Mouse (Mus musculus) forebrain, postnatal 0 days (tissue): ENCODE data around the gene Engase. TPM values are rescaled to one million over a fixed set of nuclear protein-coding genes. Genes with fewer than 3 reads are reported as not detected.

ENCODE experiments used
- ATAC-seq: fragments of 200-750 bp; cut with Nextera tagmentation; 2 replicates; pipeline ENCODE4 v1.8.0; 2017; ENCODE audit warnings: mild to moderate bottlenecking, moderate library complexity
- DNase-seq: peaks from one replicate; pipeline ENCODE4 v3.0.0-alpha.2; 2015
- H3K27ac ChIP-seq: fragments of 300-500 bp; sonication (generic); 2 replicates; pipeline ENCODE4 v1.5.1; 2014; ENCODE audit warnings: low read depth, mild to moderate bottlenecking, antibody characterized with exemption, low read length, moderate library complexity, mixed read lengths
- H3K27me3 ChIP-seq: fragments of 300-500 bp; sonication (generic); 2 replicates; pipeline ENCODE4 v1.6.1; 2014; ENCODE audit warnings: mild to moderate bottlenecking, low read length, mixed read lengths; ENCODE audit not compliant: insufficient read depth
- H3K36me3 ChIP-seq: fragments of 300-500 bp; sonication (generic); 2 replicates; pipeline ENCODE4 v1.6.1; 2014; ENCODE audit warnings: mild to moderate bottlenecking, moderate library complexity; ENCODE audit not compliant: insufficient read depth
- H3K4me1 ChIP-seq: fragments of 300-500 bp; sonication (generic); 2 replicates; pipeline ENCODE4 v1.6.1; 2014; ENCODE audit warnings: antibody characterized with exemption; ENCODE audit not compliant: insufficient read depth
- H3K4me2 ChIP-seq: fragments of 300-500 bp; sonication (generic); 2 replicates; pipeline ENCODE4 v1.6.1; 2014; ENCODE audit warnings: low read depth, mild to moderate bottlenecking, moderate library complexity
- H3K4me3 ChIP-seq: fragments of 300-500 bp; sonication (generic); 2 replicates; pipeline ENCODE4 v1.5.1; 2014; ENCODE audit warnings: low read depth, low read length, mixed read lengths
- H3K9ac ChIP-seq: fragments of 300-500 bp; sonication (generic); 2 replicates; pipeline ENCODE4 v1.6.1; 2014; ENCODE audit warnings: mild to moderate bottlenecking
- H3K9me3 ChIP-seq: fragments of 300-500 bp; sonication (generic); 2 replicates; pipeline ENCODE4 v1.6.1; 2016; ENCODE audit warnings: low read length
- CTCF ChIP-seq: sonication (generic); IDR thresholded peaks from 2 replicates; pipeline ENCODE4 v1.5.1; 2016; ENCODE audit warnings: antibody characterized with exemption, control low read depth, low read depth
- WGBS: fragments of 180-500 bp; shearing (Covaris S2); extraction: QIAGEN DNeasy Blood & Tissue Kit; methylation state at CpG from one replicate; pipeline ENCODE4 v1.1.7; 2014; 5-methylcytosine and 5-hydroxymethylcytosine counted together
- polyA plus RNA-seq: library from polyadenylated mRNA; unstranded; fragments of >200 nt; fragmentation: Nextera tagmentation; extraction: Ambion mirVana; gene quantifications from 2 replicates; pipeline ENCODE4 v1.2.1, GENCODE M21; 2015
- total RNA-seq: library from RNA; depleted of rRNA; stranded (reverse); fragments of >200 nt; gene quantifications from 2 replicates; pipeline ENCODE4 v1.2.3, GENCODE M21; 2014

Gene Engase
- total and polyA plus RNA-seq, 2 experiments from 2014 or later = 5.7 to 8.1 TPM

DNA sequence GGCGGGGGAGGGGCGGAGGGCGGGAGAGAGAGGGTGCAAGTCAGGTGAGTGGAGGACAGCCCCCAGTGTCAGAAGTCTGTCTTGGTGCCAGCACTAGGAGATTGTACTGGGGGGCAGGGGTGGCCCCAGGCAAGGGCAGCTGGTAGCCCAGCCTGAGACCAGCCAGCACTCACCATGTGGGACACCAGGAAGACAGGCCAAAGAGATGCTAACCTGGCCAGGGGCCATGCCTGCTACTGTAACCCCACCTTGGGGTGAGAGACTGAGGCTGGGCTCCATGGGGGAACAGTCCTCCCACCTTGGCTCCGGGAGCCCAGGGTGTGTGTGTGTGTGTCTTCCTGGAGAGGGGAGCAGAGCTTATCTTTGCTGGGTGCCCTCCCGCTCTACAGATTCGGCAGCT, 26.4 kb downstream of the Engase start:
- Histone ChIP-seq H3K4me3 (no peak overlapping the region), H3K4me1 (no peaks in the 10 kb centered on the region), H3K27me3 (no peaks in the 10 kb centered on the region), H3K9me3 (no peaks in the 10 kb centered on the region), H3K36me3 (peaks cover 9% of the 10 kb centered on the region; the same call in 1 of the 2 replicates), H3K4me2 (no peak overlapping the region), H3K27ac (no peak overlapping the region), H3K9ac (no peak overlapping the region)
- no peak for ATAC-seq
- WGBS = 67% methylated on average over 6 of the region's 6 CpGs
- TF ChIP-seq CTCF = no peak
- no peak for DNase-seq

DNA sequence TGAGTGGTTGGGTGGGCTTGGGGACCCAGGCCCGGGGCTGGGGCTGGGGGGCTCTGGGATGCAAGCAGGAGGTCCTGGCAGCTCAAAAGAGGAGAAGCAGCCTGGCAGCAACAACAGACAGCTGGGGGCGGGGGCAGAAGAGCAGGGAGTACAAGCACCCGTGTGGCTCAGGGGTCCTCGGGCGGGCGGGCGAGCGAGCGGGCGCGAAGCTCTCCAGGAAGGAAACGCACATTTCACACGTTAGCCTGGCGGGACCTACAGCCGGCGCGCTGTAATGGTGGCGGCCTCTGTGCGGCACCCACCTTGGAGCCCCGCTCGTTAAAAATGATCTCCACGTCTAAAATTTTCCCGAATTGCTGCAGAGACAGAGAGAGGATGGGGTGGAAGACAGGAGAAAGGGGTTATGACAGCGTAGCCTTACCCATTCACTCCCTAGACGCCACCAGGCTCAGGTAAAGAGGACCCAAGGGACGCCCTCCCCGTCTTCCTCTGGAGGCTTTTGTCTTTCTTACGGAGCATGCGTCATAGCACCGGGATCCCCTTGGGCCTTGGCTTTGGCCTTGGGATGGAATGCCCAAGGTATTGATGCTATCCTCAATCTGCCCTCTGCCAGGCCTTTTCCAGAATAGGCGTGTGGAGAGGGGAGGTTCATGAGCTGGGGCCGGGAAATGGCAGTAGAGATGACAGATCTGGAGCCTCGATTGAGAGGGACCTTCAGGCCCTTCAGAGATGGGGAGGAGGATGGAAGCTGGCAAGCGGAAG, 27.0 kb downstream of the Engase start:
- Histone ChIP-seq H3K4me1 (no peaks in the 10 kb centered on the region), H3K27me3 (no peaks in the 10 kb centered on the region), H3K36me3 (peaks cover 9% of the 10 kb centered on the region; the same call in 1 of the 2 replicates), H3K9me3 (no peaks in the 10 kb centered on the region), H3K4me3 (no peak overlapping the region), H3K9ac (no peak overlapping the region), H3K27ac (no peak overlapping the region), H3K4me2 (no peak overlapping the region)
- whole genome bisulfite sequencing = 38% methylated on average over 34 of the region's 34 CpGs
- ATAC-seq = no peak
- no peak for TF ChIP-seq CTCF
- DNase-seq = no peak

DNA sequence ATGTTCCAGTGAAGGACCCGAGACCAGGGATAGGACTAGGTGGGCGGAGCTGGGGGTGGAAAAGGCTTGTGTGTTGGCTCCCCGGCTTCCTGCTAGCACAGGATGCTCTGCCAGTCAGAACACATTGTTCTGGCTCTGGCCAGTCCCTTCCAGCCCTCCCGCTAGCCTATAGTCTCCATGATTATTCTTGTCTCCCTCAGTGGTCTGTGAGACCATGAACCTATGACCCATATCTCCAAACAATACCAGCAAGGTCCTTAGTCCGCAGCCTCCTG, 27.5 kb downstream of the Engase start:
- H3K27ac ChIP-seq = no peak overlapping the region
- no peak overlapping the region for H3K9ac ChIP-seq
- DNase-seq (no peak), ATAC-seq (no peak)
- H3K36me3 ChIP-seq = peaks cover 9% of the 10 kb centered on the region; the same call in 1 of the 2 replicates
- no peaks in the 10 kb centered on the region for H3K9me3 ChIP-seq
- WGBS = 81% methylated on average over 5 of the region's 5 CpGs
- no peak overlapping the region for H3K4me3 ChIP-seq
- no peaks in the 10 kb centered on the region for H3K4me1 ChIP-seq
- H3K27me3 ChIP-seq = no peaks in the 10 kb centered on the region
- no peak for TF ChIP-seq CTCF
- no peak overlapping the region for H3K4me2 ChIP-seq

DNA sequence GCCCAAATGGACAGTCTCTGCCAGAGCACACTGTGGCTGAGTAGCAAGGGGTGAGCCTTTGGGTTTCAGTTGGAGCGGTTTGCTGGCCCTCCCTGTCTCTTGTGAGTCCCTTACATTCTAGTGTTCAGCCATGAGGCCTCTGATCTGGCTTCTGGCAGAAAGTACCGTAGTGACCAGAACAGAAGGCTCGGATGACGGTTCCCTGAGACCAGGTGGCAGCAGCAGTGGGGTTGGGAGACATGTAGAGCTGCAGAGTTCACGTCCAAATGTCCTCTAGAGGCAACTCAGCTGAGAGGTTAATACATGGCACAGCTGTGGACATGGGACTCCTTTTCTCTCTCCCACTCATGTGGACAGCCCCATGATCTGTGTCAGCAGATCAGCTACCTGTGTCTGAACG, 30.5 kb downstream of the Engase start:
- Histone ChIP-seq H3K9ac (no peak overlapping the region), H3K4me3 (no peak overlapping the region), H3K9me3 (no peaks in the 10 kb centered on the region), H3K27me3 (no peaks in the 10 kb centered on the region), H3K36me3 (peaks cover 7% of the 10 kb centered on the region; the same call in 1 of the 2 replicates), H3K27ac (no peak overlapping the region), H3K4me2 (no peak overlapping the region), H3K4me1 (no peaks in the 10 kb centered on the region)
- DNase-seq (no peak), ATAC-seq (no peak)
- WGBS = 87% methylated on average over 6 of the region's 6 CpGs
- no peak for TF ChIP-seq CTCF

DNA sequence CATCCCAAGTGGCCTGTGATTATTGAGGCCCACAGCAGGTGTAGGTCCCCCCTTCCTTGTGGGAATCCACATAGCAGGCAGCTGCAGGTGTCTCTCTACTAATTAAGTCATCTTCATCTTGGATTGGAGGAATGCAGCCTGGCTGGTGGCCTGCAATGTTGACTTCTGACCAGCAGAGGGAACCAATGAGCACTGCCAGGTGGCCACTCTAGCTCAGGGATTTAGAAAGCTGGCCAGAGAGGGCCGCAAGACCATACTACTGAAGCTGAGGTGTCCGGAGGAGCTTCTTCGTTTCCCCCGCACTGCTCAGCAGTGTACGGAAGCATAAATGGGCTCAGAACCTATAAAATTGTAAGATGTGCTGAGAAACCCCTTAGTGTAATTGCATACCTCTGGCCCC, 31.3 kb downstream of the Engase start:
- 35% methylated on average over 5 of the region's 5 CpGs for WGBS
- ATAC-seq (peak; percentile 34; the same call in 1 of the 2 replicates), DNase-seq (peak; percentile 88)
- H3K9ac ChIP-seq = no peak overlapping the region
- H3K4me1 ChIP-seq = no peaks in the 10 kb centered on the region
- H3K4me3 ChIP-seq = no peak overlapping the region
- no peaks in the 10 kb centered on the region for H3K27me3 ChIP-seq
- H3K9me3 ChIP-seq = no peaks in the 10 kb centered on the region
- TF ChIP-seq CTCF = peak; percentile 98
- H3K4me2 ChIP-seq = no peak overlapping the region
- no peak overlapping the region for H3K27ac ChIP-seq
- peaks cover 7% of the 10 kb centered on the region; the same call in 1 of the 2 replicates for H3K36me3 ChIP-seq

DNA sequence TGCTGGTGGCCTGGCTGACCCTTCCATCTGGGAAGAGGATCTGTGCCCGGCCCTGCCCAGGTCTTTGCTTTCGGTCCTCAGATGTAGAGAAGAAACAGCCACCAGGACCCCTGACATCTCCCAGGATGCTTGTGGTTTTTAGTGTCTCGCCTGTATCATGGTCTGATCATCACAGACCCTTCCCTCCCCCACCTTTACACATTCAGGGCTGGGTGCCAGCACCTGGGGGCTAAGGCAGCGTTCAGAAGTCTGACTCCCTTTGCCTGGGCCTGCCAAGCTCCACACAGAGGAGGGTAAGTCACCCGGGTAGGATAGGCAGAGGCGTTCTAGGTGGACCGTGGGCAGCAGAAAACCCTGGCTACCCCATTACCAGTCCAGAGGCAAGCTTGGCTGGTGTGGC, 31.7 kb downstream of the Engase start:
- Histone ChIP-seq H3K4me1 (no peaks in the 10 kb centered on the region), H3K4me2 (no peak overlapping the region), H3K27ac (no peak overlapping the region), H3K4me3 (no peak overlapping the region), H3K9me3 (no peaks in the 10 kb centered on the region), H3K9ac (no peak overlapping the region), H3K27me3 (no peaks in the 10 kb centered on the region), H3K36me3 (peaks cover 9% of the 10 kb centered on the region; the same call in 1 of the 2 replicates)
- 79% methylated on average over 7 of the region's 7 CpGs for WGBS
- no peak for ATAC-seq
- DNase-seq = no peak
- TF ChIP-seq CTCF = no peak

DNA sequence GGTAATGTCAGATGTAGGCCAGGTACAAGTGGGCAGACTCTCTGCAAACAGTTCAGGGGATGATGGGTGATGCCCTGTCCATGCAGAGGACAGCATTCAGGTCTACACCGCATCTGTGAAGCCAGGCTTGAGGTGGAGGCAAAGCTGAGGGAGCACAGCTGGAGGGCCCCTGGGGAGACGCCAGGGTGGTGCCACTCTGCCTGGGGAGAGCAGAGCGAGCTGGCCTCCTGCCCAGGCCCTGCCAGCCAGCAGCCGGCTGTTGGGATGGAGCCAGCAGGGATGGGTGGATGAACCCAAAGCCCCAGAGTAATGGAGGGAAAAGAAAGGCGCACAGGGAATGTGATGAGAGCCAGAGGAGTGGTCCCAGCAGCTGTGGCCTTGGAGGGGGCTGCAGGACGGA, 35.2 kb downstream of the Engase start:
- 17% methylated on average over 6 of the region's 6 CpGs for WGBS
- H3K27ac ChIP-seq = no peak overlapping the region
- H3K9ac ChIP-seq = no peak overlapping the region
- 0 out of 2 replicates have a peak, but pooled peaks cover 2% of the 10 kb centered on the region for H3K36me3 ChIP-seq
- DNase-seq (peak; percentile 75), ATAC-seq (peak; percentile 50)
- H3K4me3 ChIP-seq = no peak overlapping the region
- no peak for TF ChIP-seq CTCF
- H3K9me3 ChIP-seq = no peaks in the 10 kb centered on the region
- peak overlapping the region; percentile 8; the same call in 1 of the 2 replicates for H3K4me2 ChIP-seq
- no peaks in the 10 kb centered on the region for H3K4me1 ChIP-seq
- H3K27me3 ChIP-seq = no peaks in the 10 kb centered on the region
